Mouse (Mus musculus) T-helper 1 cell (primary cell): Measurements from ENCODE around the gene Sorcs3.

Experiments used
- in situ Hi-C: fragments of 300-600 bp; cut with MboI, MseI; formaldehyde crosslinking; loops from one replicate; pipeline ENCODE4 v1.15.1; 2025; ENCODE audit warnings: high pct_unique_total_duplicates

The Sorcs3 gene

DNA sequence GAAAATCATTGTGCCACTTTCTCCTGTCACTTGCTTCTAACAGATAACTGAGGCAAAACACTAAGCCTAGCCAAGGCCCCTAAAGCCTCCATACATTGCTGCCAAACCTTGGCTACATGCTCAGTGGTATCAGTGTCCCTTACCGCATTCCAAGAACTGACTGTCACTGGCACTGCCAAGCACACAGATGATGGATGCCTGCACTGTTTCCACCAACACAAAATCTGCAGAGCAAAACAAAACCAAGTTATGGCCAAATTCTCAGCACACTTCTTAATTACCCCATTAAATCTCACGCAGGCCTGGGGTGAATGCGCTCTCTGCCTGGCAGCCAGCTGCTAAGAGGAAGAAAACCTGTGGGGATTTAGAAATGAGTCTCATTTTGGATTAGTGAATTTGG, 628.5 kb downstream of the Sorcs3 start:
- in situ Hi-C loops = no loop called here

DNA sequence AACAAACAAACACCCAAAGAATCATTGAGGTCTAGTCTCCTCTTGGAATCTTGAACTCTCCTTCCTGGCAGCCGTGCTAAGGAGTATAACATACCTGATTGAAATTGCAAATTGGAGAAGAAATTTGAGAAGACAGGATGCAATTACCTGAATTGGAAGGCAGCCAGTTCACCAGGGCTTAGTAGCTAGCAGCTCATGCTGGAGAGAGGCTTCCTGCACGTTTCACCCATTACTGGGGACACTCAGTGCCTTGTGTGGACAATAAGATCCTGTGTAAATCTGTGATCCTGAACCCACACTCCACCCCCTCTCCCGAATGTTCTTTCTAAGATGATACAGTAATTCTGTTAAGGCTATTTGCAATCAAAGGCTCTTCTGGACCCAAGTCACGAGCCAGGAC, 633.6 kb downstream of the Sorcs3 start:
- in situ Hi-C loops = no loop called here

DNA sequence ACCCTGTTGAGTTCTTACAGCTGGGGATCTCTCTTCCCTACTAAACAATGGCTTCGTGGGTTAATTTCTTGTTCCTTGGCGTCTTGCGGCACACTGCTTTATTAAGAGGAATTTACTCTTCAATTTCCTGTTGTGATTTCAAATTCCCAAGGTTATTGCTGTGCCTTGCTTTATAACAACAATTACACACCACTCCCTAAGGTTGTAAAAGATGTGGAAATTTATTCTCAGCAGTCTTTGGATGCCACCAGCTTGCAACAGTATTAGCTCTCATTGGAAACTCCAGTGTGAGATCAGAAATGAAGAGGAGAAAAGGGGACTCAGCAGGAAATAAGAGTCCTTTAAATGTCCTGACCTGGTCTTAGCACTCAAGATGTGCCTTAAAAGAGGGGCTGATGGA, 641.9 kb downstream of the Sorcs3 start:
- in situ Hi-C loops = no loop called here

DNA sequence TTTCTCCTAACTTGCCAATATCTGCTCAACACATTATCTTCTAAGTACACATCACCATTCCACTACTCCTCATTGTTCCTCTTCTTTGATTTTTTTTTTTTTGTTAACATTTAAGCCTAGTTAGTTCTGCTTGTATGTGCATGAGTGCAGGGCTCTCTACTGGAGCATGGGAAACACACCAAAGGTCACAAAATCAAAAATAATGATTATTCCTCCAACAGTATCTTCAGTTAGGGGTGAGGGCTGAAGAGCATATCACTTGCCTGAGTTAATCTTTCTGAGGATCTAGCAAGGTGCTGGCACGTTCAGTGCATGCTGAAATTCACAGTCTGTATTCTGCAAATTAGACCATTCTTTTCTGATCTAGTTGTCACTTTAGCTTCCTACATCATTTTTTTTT, 644.6 kb downstream of the Sorcs3 start:
- in situ Hi-C loops = no loop called here
